Mouse (Mus musculus) naive thymus-derived CD4-positive, alpha-beta T cell, adult 2 months (primary cell): Measurements from ENCODE around the gene Cfap43.

ENCODE experiments used
- DNase-seq: peaks from one replicate; pipeline ENCODE4 v3.0.0-alpha.2; 2011; ENCODE audit warnings: low read depth

Gene Cfap43

DNA sequence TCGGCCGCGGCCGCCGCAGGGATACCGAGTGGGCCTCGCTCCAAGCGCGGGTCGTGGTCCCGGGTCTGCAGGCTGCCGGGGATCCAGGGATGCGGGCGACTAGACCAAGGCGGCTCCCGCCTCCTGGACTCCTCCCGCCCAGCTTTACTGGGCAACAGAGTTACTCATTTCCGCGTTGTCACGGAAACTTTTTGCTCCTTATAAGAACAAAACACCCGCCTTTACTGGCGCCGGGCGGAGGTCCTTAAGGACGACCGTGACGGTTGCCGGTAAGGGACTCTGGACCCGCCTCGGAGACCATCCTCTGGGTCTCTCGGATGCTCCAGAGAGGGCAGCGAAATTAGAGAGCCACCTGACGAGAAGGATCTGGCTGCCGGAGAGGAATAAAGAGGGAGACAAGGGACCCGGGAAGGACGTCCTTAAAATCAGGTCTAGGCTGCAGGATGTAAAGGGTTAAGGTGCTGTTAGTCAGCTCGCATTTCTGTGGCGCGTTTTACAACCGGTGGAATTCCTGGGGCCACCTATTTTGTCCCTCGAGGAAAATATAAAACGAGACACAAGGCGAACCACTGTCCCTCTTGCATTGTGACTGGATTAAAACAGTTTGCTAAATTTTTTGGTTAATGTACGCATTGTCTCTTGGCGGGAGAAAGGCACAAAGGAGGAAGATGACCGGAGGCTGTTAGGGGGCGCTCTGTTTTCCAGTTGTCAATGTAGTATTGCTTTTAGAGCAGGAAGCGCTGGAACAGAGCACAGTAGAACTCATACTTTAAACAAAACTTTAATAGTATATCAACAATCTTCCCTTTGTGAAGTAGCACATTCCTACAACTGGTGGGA is at the start of gene Cfap43, which contains the start of gene Itprip:
Gene Cfap43, minus strand, starts transcription at position 162 of the 840 bp plus-strand sequence.
Gene Itprip, minus strand, starts transcription at position 174 of the 840 bp plus-strand sequence.
- DNase-seq: peak; percentile 92

DNA sequence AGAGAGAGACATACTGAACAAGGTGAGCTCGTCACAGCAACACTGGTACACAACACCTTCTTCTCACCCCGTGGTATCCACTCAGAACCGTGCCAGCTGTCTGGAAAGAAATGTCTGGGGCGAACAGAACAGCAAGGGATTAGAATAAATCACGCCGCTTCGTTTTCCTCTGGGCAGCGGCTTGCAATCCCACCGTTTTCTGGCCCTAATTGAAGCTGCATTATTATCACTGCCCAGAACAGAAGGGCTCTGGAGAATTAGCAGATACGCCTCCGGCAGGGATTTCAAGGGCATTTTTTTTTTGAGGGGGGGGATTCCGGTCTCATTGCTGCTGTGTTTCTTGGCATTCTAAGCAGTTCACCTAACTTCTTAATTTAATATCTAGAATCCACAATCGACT is 39.1 kb upstream of the Cfap43 start:
- DNase-seq: no peak

DNA sequence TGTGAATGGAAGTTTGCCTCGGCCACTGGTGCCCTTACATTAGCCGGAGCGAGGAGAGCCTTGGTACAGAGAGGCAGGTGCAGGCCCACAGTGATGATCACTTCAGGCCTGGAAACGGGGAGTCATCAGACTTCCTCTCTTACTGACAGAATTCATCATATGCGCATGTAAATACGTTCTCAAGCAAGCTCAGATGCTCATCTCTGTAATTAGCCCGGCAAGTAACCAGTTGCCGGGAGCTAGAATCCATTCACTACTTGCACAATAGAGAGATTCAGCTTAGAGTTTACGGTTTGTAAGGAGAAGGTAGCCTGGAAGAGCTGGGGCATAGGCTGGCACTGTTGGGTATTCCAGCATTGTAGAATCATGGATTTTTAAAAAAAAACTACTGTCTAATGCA is 34.1 kb upstream of the Cfap43 start:
- no peak for DNase-seq

DNA sequence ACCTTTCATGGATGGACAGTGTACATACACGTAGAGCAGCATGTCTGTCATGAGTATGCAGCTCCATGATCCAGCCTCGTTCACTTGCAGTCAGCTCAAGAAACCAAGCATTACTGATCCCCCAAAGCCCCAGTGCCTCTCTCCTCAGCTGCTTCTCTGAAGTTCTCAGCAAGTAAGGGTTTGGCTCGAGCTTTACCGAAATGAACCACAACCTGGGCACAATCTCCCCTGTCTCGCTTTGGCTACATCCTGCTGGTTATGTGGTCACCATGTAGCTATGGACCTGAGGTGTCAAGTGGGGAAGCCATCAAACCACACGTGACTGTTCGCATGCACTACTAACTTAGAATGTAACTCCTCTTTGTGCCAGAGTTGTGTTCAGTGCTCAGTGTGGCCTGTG is 31.9 kb upstream of the Cfap43 start:
- DNase-seq: no peak

DNA sequence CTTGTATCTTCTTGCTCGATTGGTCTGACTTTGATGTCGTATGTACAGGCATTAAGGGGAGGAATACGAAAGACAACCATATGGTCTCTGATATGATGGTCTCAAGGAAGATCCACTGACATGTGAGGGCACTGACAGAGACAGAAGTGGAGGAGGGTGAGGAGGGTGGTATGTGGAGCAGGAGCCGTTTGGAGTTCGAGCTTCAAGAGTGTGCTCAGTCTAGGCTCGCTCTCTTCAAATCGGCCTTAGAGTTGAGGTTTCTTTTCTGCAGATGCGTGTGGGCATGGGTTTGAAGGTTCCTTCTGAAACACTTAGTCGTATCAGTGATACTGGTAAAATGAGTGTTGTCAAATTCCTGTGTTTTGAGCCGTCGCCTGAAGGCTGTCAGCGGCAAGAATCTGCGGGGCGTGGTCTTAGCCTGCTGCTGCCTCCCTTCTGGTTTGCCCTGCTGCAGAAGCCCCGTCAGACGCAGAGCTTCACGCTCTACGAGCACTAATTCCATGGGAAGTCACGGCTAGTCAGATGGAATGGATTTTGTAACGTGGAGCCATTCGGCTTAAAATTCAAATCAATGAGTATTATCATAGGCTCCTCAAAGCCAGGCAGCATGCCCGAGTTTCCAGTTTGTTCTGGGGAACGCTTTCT is 27.9 kb upstream of the Cfap43 start:
- DNase-seq: no peak

DNA sequence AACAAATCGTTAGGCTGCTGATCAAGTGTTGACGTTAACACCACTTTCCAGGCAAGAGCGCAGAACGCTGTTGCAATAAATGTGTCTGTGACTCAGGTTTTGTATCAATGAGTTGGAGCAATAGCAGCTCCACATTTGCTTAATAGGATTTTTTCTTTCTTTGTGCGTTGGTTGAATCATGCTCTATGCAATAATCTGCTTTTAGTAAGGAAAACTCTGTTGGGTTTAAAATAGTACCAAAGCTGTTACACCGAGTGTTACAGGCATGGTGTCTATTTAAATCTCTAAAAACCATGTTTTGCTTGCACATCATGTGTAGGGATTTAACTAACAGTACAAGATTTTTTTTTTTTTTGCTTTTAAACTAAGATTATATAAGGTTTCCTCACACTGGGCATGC is 20.3 kb upstream of the Cfap43 start:
- DNase-seq: no peak

DNA sequence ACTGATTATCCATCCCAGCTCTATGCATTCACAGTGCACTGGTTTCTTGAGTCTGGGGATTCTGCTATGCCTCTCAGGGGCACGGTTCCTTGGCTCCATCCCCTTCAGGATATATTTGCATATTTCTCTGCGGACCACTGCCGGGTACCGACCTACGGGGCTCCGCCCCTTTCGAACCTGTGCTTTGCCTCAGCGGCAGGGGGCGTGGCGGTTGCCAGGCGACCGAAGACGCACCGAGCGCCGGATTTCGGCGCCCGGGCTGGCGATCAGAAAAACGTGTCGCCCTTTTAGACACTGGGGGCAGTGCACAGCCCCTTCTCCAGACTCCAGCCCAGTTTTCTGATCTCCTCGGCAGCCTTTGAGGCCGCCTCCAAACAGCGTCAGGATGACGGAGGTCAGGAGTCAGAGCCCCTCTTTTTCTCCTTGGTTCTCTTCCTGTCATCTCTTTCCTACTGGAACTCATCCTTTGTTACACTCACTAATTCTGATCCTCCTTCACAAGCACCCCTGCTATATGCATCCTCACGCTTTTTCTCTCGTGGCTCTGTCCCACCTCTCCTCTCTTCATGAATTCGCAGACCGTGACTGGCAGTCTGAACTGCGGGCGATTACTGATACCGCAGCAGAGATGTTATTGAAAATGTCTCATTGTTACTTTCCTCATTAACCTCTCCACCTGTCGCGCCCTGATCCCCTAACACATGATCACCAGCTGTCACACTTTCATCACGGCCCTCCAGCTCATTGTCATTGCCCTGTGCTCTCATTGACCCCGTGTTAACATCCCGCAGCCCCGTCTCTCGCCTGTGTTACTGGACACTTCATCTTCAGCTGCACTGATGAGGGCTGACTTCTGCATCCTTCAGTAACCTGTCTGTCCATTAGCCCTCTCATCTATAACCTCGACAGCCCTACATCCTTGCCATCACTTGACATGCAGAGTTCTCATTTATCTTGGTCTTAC is 18.6 kb upstream of the Cfap43 start, which contains the start of gene Cfap58:
Gene Cfap58, plus strand, starts transcription at position 233 of the 964 bp plus-strand sequence.
- peak; percentile 81 for DNase-seq

DNA sequence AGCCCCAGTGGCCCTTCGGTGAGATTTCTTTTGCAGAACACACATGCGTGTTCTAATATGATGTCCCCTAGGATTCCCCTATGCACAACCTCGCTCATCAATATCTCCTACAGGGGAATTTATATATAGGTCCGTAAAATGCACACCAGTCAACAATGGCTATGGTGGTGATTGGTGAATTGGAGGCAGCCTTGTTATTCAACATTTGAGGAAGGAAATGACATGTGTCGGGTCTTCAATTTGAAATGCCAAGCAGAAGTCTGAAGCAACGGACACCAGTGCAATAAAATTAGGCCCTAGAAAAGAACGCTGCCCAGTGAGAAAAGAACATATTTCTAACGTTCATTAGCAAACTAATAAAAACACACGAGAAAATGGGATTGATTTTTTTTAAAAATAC is 17.9 kb upstream of the Cfap43 start:
- DNase-seq: no peak

DNA sequence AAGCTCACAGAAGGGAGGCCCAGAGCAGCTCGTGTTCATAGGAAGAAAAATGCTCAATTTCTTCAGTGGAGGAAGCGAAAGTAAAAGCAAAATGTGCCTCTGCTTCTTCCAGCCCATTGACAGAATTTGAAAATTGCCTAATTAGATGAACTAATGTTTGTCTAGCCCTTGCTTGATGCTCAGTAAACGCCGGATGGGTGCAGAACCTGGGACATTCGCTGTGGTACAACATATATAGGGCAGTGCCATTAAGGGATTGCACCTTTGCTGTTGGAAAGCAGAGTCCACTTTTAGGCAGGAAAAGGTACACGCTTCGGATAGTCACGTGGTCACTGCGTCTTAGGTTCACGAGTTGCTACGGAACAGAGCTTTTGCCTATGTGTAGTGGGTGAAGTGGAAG is 17.4 kb upstream of the Cfap43 start:
- DNase-seq: peak; percentile 11

DNA sequence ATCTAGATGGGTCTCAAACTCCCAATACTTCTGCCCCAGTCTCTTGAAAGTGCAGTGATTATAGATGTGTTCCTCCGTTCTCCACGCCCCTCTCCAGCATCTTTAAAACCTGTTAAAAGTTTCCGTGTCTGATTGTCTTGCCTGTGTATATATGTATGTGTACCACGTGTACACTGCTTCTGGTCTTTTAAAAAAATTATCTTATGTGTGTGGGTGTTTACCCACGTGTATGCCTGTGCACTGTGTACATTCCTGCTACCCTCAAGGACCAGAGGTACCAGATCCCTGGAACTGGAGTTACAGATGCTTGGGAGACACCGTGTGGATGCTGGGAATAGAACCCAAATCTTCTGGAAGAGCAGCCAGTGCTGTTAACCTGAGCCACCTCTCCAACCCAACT is 16.4 kb upstream of the Cfap43 start:
- no peak for DNase-seq

DNA sequence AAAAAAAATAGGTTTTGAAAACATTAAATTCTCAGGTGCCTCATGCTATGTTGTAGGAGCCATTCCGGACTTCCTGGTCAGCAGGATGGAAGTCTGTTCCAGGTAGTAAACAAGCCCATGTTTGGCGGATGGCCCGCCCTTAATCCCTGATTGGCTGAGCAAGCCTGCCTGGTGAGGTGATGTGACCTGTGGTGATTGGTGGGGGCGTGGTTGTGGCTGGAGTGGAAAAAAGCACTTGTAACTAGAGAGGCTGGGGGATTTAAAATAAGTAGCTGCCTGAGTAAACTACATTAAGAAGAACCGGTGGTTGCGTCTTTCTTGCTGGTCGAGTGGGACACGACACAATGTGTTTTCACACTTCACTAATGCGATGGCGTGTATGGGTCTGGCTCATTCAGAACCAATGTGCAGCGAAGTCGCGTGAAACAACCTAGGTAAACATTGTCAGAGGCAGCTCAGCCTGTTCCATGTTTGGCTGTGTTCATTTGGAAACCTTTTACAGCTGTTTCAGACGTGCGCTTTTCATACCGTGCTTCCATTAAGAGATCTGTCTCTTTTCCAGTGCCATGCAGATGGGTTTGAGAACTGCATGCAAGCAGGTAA is 15.7 kb upstream of the Cfap43 start:
- DNase-seq: no peak

DNA sequence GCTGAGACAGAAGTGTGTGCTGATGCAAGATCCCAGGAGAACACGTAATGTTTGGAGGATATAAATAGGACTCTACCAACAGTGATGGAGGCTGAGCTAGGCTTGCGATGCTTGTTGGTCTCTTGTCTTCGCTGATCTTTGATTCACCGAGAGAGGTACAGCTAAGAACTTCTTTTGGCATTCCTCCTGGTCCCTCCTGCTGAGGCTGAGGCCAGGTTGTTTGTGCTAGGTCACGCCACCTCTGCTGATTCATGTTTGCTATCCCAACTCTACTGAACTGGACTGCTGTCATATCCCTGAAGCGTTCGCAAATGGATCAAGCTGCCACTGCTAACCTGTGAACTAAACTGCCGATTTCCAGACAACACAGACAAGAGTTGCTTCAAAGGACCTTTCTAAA is 15.1 kb upstream of the Cfap43 start:
- no peak for DNase-seq

DNA sequence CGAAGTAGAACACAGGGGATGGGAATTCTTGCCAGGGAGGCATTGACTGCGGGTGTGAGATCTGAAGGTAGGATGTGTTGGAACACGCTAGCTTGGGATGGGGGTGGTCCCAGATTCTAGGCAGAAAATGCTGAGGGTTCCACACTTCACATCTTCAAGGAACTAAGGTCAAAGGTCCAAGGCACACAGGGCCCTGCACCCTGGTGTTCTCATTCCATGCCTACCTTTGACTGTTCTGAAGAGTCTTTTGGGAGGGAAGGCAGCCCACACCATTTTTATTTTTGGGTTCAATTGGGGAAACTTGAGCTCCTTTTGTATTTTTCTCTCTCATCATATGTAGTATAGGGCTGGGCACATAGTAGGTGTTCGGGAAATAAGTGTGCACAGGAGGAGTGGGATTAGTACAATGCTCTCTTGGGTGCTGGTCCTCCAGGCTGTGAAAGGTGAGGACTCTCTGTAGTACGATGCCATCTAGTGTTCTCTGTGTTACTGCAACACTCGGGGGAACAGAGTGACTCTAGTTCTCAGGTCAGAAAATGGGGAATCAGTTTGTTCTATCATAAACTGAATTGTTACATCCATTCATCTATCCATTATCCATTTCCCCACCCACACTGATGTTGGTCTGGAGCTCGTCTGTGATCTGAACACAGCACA is 13.0 kb upstream of the Cfap43 start:
- DNase-seq: peak; percentile 84

DNA sequence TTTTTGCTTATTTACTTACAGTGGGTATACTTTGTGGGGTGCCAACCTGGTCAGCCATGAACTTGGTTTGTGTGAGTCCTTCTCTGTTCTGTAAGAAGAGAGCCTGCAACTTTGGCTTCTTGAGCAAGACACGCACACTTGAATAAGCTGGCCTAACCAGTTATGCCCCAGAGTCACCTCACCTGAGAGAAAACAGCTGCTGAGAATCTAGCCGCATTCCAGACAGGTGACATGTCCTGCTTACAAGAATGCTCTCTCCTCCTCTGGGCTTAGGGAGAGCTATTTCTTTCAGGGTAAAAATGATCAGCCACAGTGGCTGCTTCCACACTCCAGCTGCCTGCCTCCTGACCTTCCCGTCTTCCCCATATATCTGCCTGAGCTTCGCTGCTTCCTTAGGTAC is 10.0 kb upstream of the Cfap43 start:
- no peak for DNase-seq

DNA sequence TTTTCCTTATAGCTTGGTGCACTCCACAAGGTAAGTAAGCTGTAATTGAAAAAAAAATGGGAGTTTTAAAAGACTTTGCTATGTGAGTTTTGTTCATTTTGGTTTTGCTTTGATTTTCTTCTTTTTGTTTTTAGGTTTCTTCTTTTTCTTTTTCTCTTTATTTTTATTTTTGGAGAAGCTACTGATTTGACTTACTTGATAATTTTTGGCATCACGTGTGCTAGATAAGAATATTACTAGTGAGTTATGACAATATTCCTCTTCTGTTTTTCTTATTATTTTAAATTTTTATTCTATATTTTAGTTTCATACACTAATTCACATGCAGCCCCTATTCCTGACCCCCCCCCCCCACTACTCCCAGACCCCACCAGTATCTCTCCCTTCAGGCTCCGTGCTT is 7.9 kb upstream of the Cfap43 start:
- DNase-seq: no peak

DNA sequence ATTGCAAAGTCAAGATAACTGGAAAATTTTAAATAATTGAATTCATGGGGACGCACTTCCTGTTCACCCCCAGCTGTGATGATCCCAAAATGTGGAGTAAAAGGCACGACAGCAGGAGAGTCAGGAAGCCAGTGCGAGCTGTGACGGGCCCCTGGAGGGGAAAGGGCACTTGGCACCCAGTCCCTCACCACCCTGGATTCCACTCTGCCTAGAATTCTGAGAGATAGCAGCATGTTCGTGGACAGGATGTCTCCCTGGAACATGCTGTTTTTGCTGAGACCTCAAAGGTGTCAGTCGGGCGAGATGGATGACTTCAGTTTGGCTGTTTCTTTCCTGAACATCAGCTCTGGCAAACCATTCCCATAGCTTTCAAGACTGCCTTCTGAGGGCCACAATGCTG is 6.7 kb upstream of the Cfap43 start:
- DNase-seq: no peak

DNA sequence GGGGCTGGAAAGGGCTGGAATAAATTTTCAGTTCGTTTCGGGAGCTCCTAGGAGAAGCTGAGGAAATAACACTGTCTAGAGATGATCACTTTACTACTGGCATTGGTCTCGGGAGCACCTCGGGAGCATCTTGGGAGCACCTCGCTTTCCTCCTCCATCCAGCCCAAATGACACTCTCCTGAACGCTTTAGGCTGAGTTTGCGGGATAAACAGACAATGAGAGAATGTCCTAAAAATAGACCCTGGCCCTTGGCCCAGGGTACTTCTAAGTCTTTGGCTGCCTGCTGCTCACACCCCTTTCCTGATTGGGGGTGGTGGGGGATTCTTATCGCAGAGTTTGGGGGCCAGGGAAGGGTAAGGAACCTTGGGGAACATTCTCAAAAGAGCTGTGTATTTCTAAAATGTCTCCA is 884 bp upstream of the Cfap43 start:
- DNase-seq: no peak

DNA sequence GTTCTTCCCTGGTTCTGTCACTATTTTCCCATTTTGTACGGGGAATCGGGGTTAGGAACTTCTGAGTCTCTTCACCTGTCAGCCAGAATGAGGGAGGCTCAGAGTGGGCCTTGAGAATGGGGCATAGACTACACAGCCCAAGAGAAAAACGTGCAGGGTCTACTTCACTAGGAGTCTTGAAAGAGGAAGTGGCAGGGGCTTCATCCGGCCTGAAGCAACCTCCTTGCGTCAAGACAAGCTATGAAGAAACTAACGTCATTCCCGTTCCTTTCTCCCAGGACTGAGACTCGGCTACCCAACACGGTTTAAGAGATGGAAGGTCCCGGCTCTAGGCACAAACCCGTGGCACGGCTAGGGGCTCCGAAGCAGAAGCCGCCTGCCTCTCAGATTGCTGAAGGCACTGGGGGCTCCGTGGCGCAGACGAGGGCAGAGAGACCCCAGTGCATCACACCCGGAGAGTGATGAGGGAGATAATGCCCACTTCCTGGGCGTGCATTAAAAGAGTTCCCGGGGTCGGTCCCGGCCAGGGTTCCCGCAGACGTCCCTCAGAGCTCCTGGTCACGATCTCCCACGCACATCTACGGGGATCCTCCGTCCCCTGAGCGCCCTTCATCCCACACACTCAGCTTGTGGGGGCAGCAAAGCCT is 509 bp downstream of the Cfap43 start:
- DNase-seq: peak; percentile 68

DNA sequence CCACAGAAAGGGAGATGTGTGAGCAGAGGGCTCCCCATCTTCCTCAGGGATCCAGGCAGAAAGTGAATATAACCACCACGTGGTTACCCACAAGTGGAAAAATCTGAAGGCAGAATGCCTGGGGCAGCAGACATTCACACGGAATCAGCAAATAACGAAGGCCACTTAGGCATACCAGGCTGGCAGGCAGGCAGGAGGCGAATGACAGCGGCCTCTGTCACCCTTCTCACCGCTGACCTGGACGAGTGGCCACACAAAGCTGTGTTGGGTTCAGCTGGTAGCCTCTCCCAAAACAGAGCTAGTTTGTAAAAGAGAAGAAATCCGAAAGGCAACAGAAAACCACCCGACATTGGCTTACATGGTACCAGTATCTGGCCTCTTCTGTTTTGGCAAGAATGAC is 1.1 kb downstream of the Cfap43 start:
- DNase-seq: no peak

DNA sequence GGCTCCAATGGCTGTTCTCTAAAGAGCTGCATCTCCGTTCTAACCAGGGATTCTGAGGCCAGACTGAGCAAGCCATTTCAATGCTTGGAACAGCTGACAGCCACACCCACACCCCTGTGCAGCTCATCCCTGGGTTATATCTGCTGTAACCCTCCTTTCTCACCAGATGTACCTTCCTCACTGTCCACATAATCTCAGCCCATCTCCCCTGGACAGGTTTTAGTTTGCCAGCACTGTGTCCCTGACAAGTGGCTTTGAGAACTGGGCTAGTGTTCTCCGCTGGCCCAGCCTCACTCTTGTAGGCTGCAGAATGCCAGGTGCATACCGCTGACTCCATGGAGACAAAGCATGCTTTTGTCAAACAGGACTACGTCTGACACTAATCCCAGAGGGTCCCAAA is 1.7 kb downstream of the Cfap43 start:
- no peak for DNase-seq

DNA sequence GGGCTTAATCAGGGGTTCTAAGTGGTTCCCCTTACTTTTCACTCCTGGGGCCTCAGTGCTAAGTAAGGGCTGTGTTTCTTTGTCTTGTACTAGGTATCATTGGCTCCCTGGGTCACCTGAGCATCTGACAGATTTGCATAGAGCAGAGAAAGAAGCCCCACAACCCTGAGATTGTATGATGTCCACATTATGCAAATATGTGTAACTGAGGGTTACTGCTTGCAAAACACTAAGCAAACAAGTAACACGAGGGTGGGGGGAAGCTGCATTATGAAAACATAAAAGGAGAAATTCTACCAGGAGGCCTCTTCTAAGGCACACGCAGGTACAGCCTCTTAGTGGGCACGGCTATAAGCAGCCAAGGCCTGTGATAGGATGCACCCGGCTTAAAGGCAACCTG is 3.8 kb downstream of the Cfap43 start:
- DNase-seq: no peak
